Mouse (Mus musculus) MEL (cell line): ENCODE results near the gene 0610012G03Rik. TPM values are rescaled to one million over a fixed set of nuclear protein-coding genes. Genes with fewer than 3 reads are reported as not detected.

Source experiments
- DNase-seq: peaks from one replicate; pipeline ENCODE4 v3.0.0; 2011; ENCODE audit warnings: low read depth, low spot score
- H3K27ac ChIP-seq: 2 replicates; pipeline ENCODE4 v1.5.1; 2012; ENCODE audit warnings: low read depth, mild to moderate bottlenecking, control low read depth, low read length, moderate library complexity; ENCODE audit not compliant: control insufficient read depth
- H3K27me3 ChIP-seq, 2 experiments: fragments of 150-350 bp in 1 of 2; sonication (generic) in 1 of 2; 2 replicates each; pipeline ENCODE4 v1.6.1; 2012; ENCODE audit warnings: low read length in 2 of 2, mild to moderate bottlenecking in 2 of 2, improper control_type of control experiment in 1 of 2, moderate library complexity in 1 of 2; ENCODE audit not compliant: insufficient read depth in 2 of 2, control insufficient read depth in 1 of 2
- H3K36me3 ChIP-seq, 2 experiments: 2 replicates each; pipeline ENCODE4 v1.6.1; 2012 to 2014; ENCODE audit warnings: low read length in 2 of 2, improper control_type of control experiment in 1 of 2, inconsistent platforms in 1 of 2, mild to moderate bottlenecking in 1 of 2; ENCODE audit not compliant: insufficient read depth in 2 of 2, control insufficient read depth in 1 of 2
- H3K4me1 ChIP-seq, 2 experiments: fragments of 150-350 bp in 1 of 2; sonication (generic) in 1 of 2; 2 replicates each; pipeline ENCODE4 v1.6.1; 2012; ENCODE audit warnings: low read length in 2 of 2, improper control_type of control experiment in 1 of 2, mild to moderate bottlenecking in 1 of 2; ENCODE audit not compliant: insufficient read depth in 2 of 2, control insufficient read depth in 1 of 2
- H3K4me3 ChIP-seq, 2 experiments: fragments of 150-350 bp in 1 of 2; sonication (generic) in 1 of 2; 2 replicates each; pipeline ENCODE4 v1.5.1; 2012; ENCODE audit warnings: low read depth in 2 of 2, low read length in 2 of 2, mild to moderate bottlenecking in 2 of 2, moderate library complexity in 2 of 2, control low read depth in 1 of 2, improper control_type of control experiment in 1 of 2; ENCODE audit not compliant: control insufficient read depth in 1 of 2, insufficient read depth in 1 of 2
- H3K79me2 ChIP-seq: 2 replicates; pipeline ENCODE4 v1.6.1; 2012; ENCODE audit warnings: mild to moderate bottlenecking, low read length, moderate library complexity; ENCODE audit not compliant: control insufficient read depth, poor library complexity, insufficient read depth
- H3K9ac ChIP-seq: 2 replicates; pipeline ENCODE4 v1.6.1; 2012; ENCODE audit warnings: low read depth, mild to moderate bottlenecking, control low read depth, low read length, moderate library complexity; ENCODE audit not compliant: control insufficient read depth, poor library complexity, severe bottlenecking
- H3K9me3 ChIP-seq: fragments of 150-350 bp; sonication (generic); replicated peaks from 2 replicates; pipeline ENCODE4 v1.6.1; 2012; ENCODE audit warnings: mild to moderate bottlenecking, low read length, improper control_type of control experiment, moderate library complexity; ENCODE audit not compliant: insufficient read depth
- BHLHE40 ChIP-seq: IDR thresholded peaks from 2 replicates; pipeline ENCODE4 v1.6.1; 2012; ENCODE audit warnings: low read depth, mild to moderate bottlenecking, inconsistent platforms, low read length, improper control_type of control experiment, borderline replicate concordance
- ELF1 ChIP-seq: IDR thresholded peaks from 2 replicates; pipeline ENCODE4 v1.6.1; 2014; ENCODE audit warnings: low read depth, mild to moderate bottlenecking, inconsistent platforms, low read length, improper control_type of control experiment, moderate library complexity
- ETS1 ChIP-seq: IDR thresholded peaks from 2 replicates; pipeline ENCODE4 v1.6.1; 2012; ENCODE audit warnings: low read depth, mild to moderate bottlenecking, inconsistent platforms, low read length, improper control_type of control experiment, moderate library complexity
- GABPA ChIP-seq: IDR thresholded peaks from 2 replicates; pipeline ENCODE4 v1.6.1; 2012; ENCODE audit warnings: low read depth, mild to moderate bottlenecking, inconsistent platforms, low read length, improper control_type of control experiment, moderate library complexity
- KAT2A ChIP-seq: conservative IDR thresholded peaks from 2 replicates; pipeline ENCODE4 v1.6.1; 2012; ENCODE audit warnings: low read depth, low read length, improper control_type of control experiment, inconsistent platforms
- NRF1 ChIP-seq: IDR thresholded peaks from 2 replicates; pipeline ENCODE4 v1.6.1; 2014; ENCODE audit warnings: low read depth, mild to moderate bottlenecking, inconsistent platforms, low read length, improper control_type of control experiment, moderate library complexity; ENCODE audit not compliant: poor library complexity, insufficient read depth, severe bottlenecking
- POLR2A ChIP-seq, 2 experiments: IDR thresholded peaks; 2 replicates each; pipeline ENCODE4 v1.6.1; 2011 to 2012; ENCODE audit warnings: low read length in 2 of 2, mild to moderate bottlenecking in 2 of 2, control low read depth in 1 of 2, improper control_type of control experiment in 1 of 2, low read depth in 1 of 2, moderate library complexity in 1 of 2; ENCODE audit not compliant: control insufficient read depth in 1 of 2, insufficient read depth in 1 of 2, poor library complexity in 1 of 2
- POLR2AphosphoS2 ChIP-seq: IDR thresholded peaks from 2 replicates; pipeline ENCODE4 v1.6.1; 2011; ENCODE audit warnings: low read length, improper control_type of control experiment
- RAD21 ChIP-seq: IDR thresholded peaks from 2 replicates; pipeline ENCODE4 v1.6.1; 2011; ENCODE audit warnings: mild to moderate bottlenecking, low read depth, low read length, improper control_type of control experiment
- SMC3 ChIP-seq: IDR thresholded peaks from 2 replicates; pipeline ENCODE4 v1.6.1; 2011; ENCODE audit warnings: low read depth, low read length, improper control_type of control experiment
- TAL1 ChIP-seq: IDR thresholded peaks from 2 replicates; pipeline ENCODE4 v1.6.1; 2012; ENCODE audit warnings: mild to moderate bottlenecking, inconsistent platforms, low read length, moderate library complexity, mixed read lengths
- TCF12 ChIP-seq: IDR thresholded peaks from 2 replicates; pipeline ENCODE4 v1.6.1; 2014; ENCODE audit warnings: low read depth, mild to moderate bottlenecking, inconsistent platforms, low read length, improper control_type of control experiment, moderate library complexity
- USF1 ChIP-seq: IDR thresholded peaks from 2 replicates; pipeline ENCODE4 v1.6.1; 2014; ENCODE audit warnings: low read depth, mild to moderate bottlenecking, inconsistent platforms, low read length, improper control_type of control experiment, moderate library complexity
- ZC3H11A ChIP-seq: IDR thresholded peaks from 2 replicates; pipeline ENCODE4 v1.6.1; 2012; ENCODE audit warnings: low read depth, mild to moderate bottlenecking, inconsistent platforms, low read length, improper control_type of control experiment
- ZNF384 ChIP-seq: IDR thresholded peaks from 2 replicates; pipeline ENCODE4 v1.6.1; 2012; ENCODE audit warnings: low read depth, mild to moderate bottlenecking, inconsistent platforms, low read length, improper control_type of control experiment
- polyA plus RNA-seq, 2 experiments: library from polyadenylated mRNA; stranded (reverse) in 1 of 2; unstranded in 1 of 2; fragments of >175 nt in 1 of 2; fragments of >200 nt in 1 of 2; gene quantifications; 2 replicates each; pipeline versions ENCODE4 v1.2.1 to v1.2.4; 2012; ENCODE audit warnings: low replicate concordance in 2 of 2, low read depth in 1 of 2; ENCODE audit not compliant: insufficient read length in 2 of 2, insufficient read depth in 1 of 2, missing spikeins in 1 of 2
- total RNA-seq: library from RNA; depleted of rRNA; stranded (reverse); fragments of 300-350 nt; gene quantifications from 2 replicates; pipeline ENCODE4 v1.2.3, GENCODE M21; 2012

Gene 0610012G03Rik
- total and polyA plus RNA-seq, 3 experiments: 41.9 to 56.2 TPM; not detected in 1

- Histone ChIP-seq H3K9me3 (no peaks in the 10 kb centered on the region), H3K27ac (no peak overlapping the region), H3K36me3 (no peaks in the 10 kb centered on the region), H3K79me2 (no peaks in the 10 kb centered on the region), H3K27me3 (no peaks in the 10 kb centered on the region), H3K9ac (no peak overlapping the region), H3K4me1 (peaks cover 0 to 5% of the 10 kb centered on the region in 2 experiments; a peak in 2 of 4 replicates), H3K4me3 (no peak overlapping the region)
- no peak for DNase-seq
- no peak for TF ChIP-seq POLR2AphosphoS2
These were observed 45.1 kb downstream of the 0610012G03Rik start for GRCm38 (mm10) chr16:31903239-31903638.

GRCm38 (mm10) chr16:31901886-31902285 lies 46.4 kb downstream of the 0610012G03Rik start:
- Histone ChIP-seq H3K4me3 (no peak overlapping the region), H3K4me1 (peaks cover 0 to 5% of the 10 kb centered on the region in 2 experiments; a peak in 2 of 4 replicates), H3K9me3 (no peaks in the 10 kb centered on the region), H3K9ac (no peak overlapping the region), H3K79me2 (no peaks in the 10 kb centered on the region), H3K27me3 (no peaks in the 10 kb centered on the region), H3K36me3 (no peaks in the 10 kb centered on the region), H3K27ac (no peak overlapping the region)
- no peak for TF ChIP-seq POLR2A (IDR thresholded peaks at IDR 0.05; ENCODE audit: control insufficient read depth in 1 of 2, insufficient read depth in 1 of 2, low read depth in 1 of 2, low read length in 2 of 2, poor library complexity in 1 of 2)
- TF ChIP-seq ETS1: no peak
- no peak for TF ChIP-seq RAD21
- TF ChIP-seq ZC3H11A: no peak
- no peak for TF ChIP-seq TCF12
- TF ChIP-seq ELF1: no peak
- TF ChIP-seq SMC3: no peak
- no peak for TF ChIP-seq TAL1
- no peak for TF ChIP-seq KAT2A
- no peak for TF ChIP-seq ZNF384
- no peak for TF ChIP-seq GABPA
- no peak for TF ChIP-seq NRF1
- no peak for TF ChIP-seq BHLHE40
- TF ChIP-seq USF1: no peak
- no peak for DNase-seq
